Mouse (Mus musculus) ES-E14 (cell line): Measurements from ENCODE around the gene Mphosph6. TPM values are rescaled to one million over a fixed set of nuclear protein-coding genes. Genes with fewer than 3 reads are reported as not detected.

Experiments used
- DNase-seq: peaks from one replicate; pipeline ENCODE4 v3.0.0-alpha.2; 2013; ENCODE audit warnings: low read depth, low spot score
- H3K27ac ChIP-seq: 2 replicates; pipeline ENCODE4 v1.5.1; 2012; ENCODE audit warnings: low read depth, mild to moderate bottlenecking, low read length, moderate library complexity, mixed read lengths; ENCODE audit not compliant: poor library complexity, insufficient read depth, severe bottlenecking
- H3K36me3 ChIP-seq: 2 replicates; pipeline ENCODE4 v1.6.1; 2012; ENCODE audit warnings: mild to moderate bottlenecking, low read length, moderate library complexity, mixed read lengths; ENCODE audit not compliant: control insufficient read depth, poor library complexity, insufficient read depth, severe bottlenecking
- H3K4me1 ChIP-seq, 2 experiments: fragments of 150-350 bp in 1 of 2; sonication (generic) in 1 of 2; 2 replicates each; pipeline ENCODE4 v1.6.1; 2012; ENCODE audit warnings: low read length in 2 of 2, mild to moderate bottlenecking in 1 of 2, mixed read lengths in 1 of 2; ENCODE audit not compliant: control insufficient read depth in 2 of 2, insufficient read depth in 2 of 2, poor library complexity in 1 of 2
- H3K4me3 ChIP-seq, 2 experiments: fragments of 150-350 bp in 1 of 2; sonication (generic) in 1 of 2; 2 replicates each; pipeline ENCODE4 v1.5.1; 2012; ENCODE audit warnings: low read length in 2 of 2, low read depth in 1 of 2, mild to moderate bottlenecking in 1 of 2, mixed read lengths in 1 of 2; ENCODE audit not compliant: insufficient read depth in 1 of 2, poor library complexity in 1 of 2, severe bottlenecking in 1 of 2
- H3K9ac ChIP-seq: 2 replicates; pipeline ENCODE4 v1.6.1; 2012; ENCODE audit warnings: low read depth, mild to moderate bottlenecking, low read length, mixed read lengths; ENCODE audit not compliant: poor library complexity, insufficient read depth, severe bottlenecking
- H3K9me3 ChIP-seq: fragments of 150-350 bp; sonication (generic); 2 replicates; pipeline ENCODE4 v1.6.1; 2012; ENCODE audit warnings: low read depth, mild to moderate bottlenecking, low read length; ENCODE audit not compliant: control insufficient read depth, insufficient read depth
- CHD2 ChIP-seq: IDR thresholded peaks from 2 replicates; pipeline ENCODE4 v1.6.1; 2014; ENCODE audit warnings: mild to moderate bottlenecking, low read depth, low read length, inconsistent platforms
- HCFC1 ChIP-seq: IDR thresholded peaks from 2 replicates; pipeline ENCODE4 v1.6.1; 2012; ENCODE audit warnings: low read length, inconsistent platforms, borderline replicate concordance; ENCODE audit not compliant: insufficient read depth
- MAFK ChIP-seq: IDR thresholded peaks from 2 replicates; pipeline ENCODE4 v1.6.1; 2014; ENCODE audit warnings: mild to moderate bottlenecking, low read depth, low read length, inconsistent platforms; ENCODE audit not compliant: insufficient read depth
- ZC3H11A ChIP-seq: IDR thresholded peaks from 2 replicates; pipeline ENCODE4 v1.6.1; 2012; ENCODE audit warnings: low read depth, mild to moderate bottlenecking, inconsistent platforms, low read length, borderline replicate concordance
- ZNF384 ChIP-seq: IDR thresholded peaks from 2 replicates; pipeline ENCODE4 v1.6.1; 2012; ENCODE audit warnings: low read depth, low read length, inconsistent platforms
- in situ Hi-C, 2 experiments: fragments of 600-800 bp; cut with MboI; formaldehyde crosslinking; loops; one replicate each; pipeline ENCODE4 v1.15.1; 2025; ENCODE audit warnings: low sequenced_read_pairs in 2 of 2, inconsistent platforms in 1 of 2; ENCODE audit not compliant: unreplicated experiment in 2 of 2
- total RNA-seq: library from RNA; depleted of rRNA; stranded (reverse); fragments of 300-350 nt; gene quantifications from 2 replicates; pipeline ENCODE4 v1.2.3, GENCODE M21; 2012

The Mphosph6 gene
- total RNA-seq, 1 experiment = 51.9 TPM

DNA sequence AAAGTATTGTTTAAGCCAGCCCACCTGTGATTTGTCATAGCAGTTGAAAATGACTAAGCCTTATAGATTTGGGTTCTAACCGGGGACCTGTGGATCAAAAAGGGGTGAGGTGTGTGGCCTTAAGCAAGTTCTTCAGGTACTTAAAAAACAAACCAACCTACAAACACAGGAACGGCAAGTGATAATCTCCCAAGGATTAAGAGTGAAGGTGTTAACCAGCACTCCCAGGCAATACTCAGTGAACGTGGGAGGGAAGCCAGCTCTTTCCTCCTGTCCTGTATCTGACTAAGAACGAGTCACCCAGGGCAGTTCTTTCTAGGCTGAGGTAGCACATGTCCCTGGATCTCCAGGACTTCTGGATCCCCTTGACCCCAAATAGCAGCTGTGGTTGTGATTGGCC is 37.1 kb downstream of the Mphosph6 start:
- Histone ChIP-seq H3K9ac (no peak overlapping the region), H3K36me3 (no peaks in the 10 kb centered on the region), H3K4me1 (no peaks in the 10 kb centered on the region), H3K9me3 (no peaks in the 10 kb centered on the region), H3K27ac (no peak overlapping the region), H3K4me3 (no peak overlapping the region)
- TF ChIP-seq MAFK (no peak), CHD2 (no peak), HCFC1 (no peak), ZC3H11A (no peak), ZNF384 (no peak)
- DNase-seq = no peak
- in situ Hi-C loops = no loop called here

DNA sequence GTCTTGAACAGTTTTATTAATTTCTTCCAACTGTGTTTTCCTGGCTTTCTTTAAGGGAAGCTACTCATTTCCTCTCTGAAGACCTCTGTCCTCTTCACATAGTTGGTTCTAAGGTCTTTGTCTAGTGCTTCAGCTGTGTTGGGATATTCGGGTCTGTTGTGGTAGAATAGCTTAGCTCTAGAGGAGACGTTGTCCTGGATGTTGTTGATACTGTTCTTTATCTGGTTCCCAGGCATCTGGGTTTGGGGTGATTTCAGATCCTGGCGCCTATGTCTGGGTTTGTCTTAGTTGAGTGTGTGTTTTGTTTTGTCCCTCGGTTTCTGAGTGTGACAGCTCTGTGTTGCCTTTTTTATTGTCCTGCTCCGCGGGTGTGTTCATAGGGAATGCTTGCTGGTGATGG is 39.0 kb downstream of the Mphosph6 start:
- no peak overlapping the region for H3K4me3 ChIP-seq
- H3K27ac ChIP-seq = no peak overlapping the region
- H3K4me1 ChIP-seq = no peaks in the 10 kb centered on the region
- TF ChIP-seq ZC3H11A (no peak), CHD2 (no peak), MAFK (no peak), HCFC1 (no peak), ZNF384 (no peak)
- in situ Hi-C loops = no loop called here
- no peaks in the 10 kb centered on the region for H3K9me3 ChIP-seq
- no peaks in the 10 kb centered on the region for H3K36me3 ChIP-seq
- DNase-seq = no peak
- H3K9ac ChIP-seq = no peak overlapping the region

DNA sequence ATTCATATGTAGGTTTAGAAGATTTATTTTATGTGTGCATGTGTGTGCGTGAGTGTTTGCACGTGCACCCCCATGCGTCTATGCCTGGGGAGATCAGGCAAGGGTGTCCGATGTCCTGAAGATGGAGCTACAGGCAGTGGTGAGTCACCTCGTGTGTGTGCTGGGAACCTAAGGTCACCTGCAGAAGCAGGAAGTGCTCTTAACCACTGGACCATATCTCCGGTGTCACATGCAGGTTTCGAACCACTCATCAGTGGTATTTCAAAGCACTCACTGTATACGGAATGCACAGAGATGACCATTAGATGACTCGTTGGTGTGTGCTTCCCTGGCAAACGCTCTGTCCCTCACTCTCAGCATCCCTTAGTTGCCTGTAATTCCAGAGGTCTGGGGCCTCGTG is 43.8 kb downstream of the Mphosph6 start:
- no peak overlapping the region for H3K27ac ChIP-seq
- TF ChIP-seq ZC3H11A = no peak
- TF ChIP-seq HCFC1 = no peak
- TF ChIP-seq CHD2 = no peak
- TF ChIP-seq ZNF384 = no peak
- TF ChIP-seq MAFK = no peak
- no peaks in the 10 kb centered on the region for H3K4me1 ChIP-seq
- no peaks in the 10 kb centered on the region for H3K36me3 ChIP-seq
- H3K9ac ChIP-seq = no peak overlapping the region
- DNase-seq = no peak
- H3K4me3 ChIP-seq = no peak overlapping the region
- no peaks in the 10 kb centered on the region for H3K9me3 ChIP-seq
- in situ Hi-C loops = no loop called here

DNA sequence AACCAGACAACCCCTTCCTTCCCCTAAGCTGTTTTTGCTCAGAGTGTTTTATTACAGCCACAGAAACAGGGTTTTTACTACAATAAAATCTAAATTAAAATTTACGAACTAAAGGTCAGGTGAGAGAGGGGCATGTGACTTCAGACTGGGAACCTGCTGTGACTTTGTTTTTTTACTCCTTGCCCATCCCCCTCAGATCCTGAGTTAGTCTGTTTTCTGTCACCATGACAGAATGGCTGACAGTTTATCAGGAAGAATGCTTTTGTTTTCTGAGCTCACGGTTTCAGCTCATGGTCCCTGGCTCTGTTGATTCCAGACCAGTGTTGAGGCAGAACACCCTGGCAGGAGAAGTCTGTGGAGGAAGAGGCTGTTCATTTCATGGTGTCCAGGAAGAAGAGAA is 52.3 kb downstream of the Mphosph6 start:
- no peak for TF ChIP-seq ZNF384
- TF ChIP-seq CHD2 = no peak
- no peak for TF ChIP-seq HCFC1
- no peak for TF ChIP-seq ZC3H11A
- TF ChIP-seq MAFK = no peak
- no peaks in the 10 kb centered on the region for H3K9me3 ChIP-seq
- in situ Hi-C loops = no loop called here

More for the DNA sequence above, 52.3 kb downstream of the Mphosph6 start:
- no peak overlapping the region for H3K9ac ChIP-seq
- DNase-seq = no peak
- H3K36me3 ChIP-seq = no peaks in the 10 kb centered on the region
- peaks cover 5 to 26% of the 10 kb centered on the region in 2 experiments; a peak in 2 of 4 replicates for H3K4me1 ChIP-seq
- no peak overlapping the region; the same call in 1 of the 2 replicates for H3K27ac ChIP-seq
- H3K4me3 ChIP-seq = no peak overlapping the region
